Mouse (Mus musculus) heart, embryonic 14.5 days (tissue): ENCODE data around the gene Tspan9. TPM values are rescaled to one million over a fixed set of nuclear protein-coding genes. Genes with fewer than 3 reads are reported as not detected.

Source experiments
- ATAC-seq: fragments of 200-750 bp; cut with Nextera tagmentation; 2 replicates; pipeline ENCODE4 v1.8.0; 2017; ENCODE audit warnings: low read depth, moderate TSS enrichment; ENCODE audit not compliant: insufficient number of reproducible peaks, insufficient read depth, low FRiP score
- H3K27ac ChIP-seq, 2 experiments: fragments of 200-500 bp in 1 of 2; fragments of 300-500 bp in 1 of 2; sonication (generic) in 1 of 2; replicated peaks in 1 of 2; 2 replicates each; pipeline ENCODE4 v1.5.1; 2012 to 2014; ENCODE audit warnings: low read depth in 2 of 2, low read length in 2 of 2, control low read depth in 1 of 2, mild to moderate bottlenecking in 1 of 2, mixed read lengths in 1 of 2; ENCODE audit not compliant: control insufficient read depth in 1 of 2, insufficient read depth in 1 of 2
- H3K27me3 ChIP-seq: fragments of 300-500 bp; sonication (generic); 2 replicates; pipeline ENCODE4 v1.6.1; 2014; ENCODE audit warnings: mild to moderate bottlenecking, low read length, control low read depth; ENCODE audit not compliant: control insufficient read depth, insufficient read depth
- H3K36me3 ChIP-seq: fragments of 300-500 bp; sonication (generic); 2 replicates; pipeline ENCODE4 v1.6.1; 2014; ENCODE audit warnings: mild to moderate bottlenecking, control low read depth, low read length, mixed read lengths; ENCODE audit not compliant: control insufficient read depth, insufficient read depth
- H3K4me1 ChIP-seq, 2 experiments: fragments of 200-500 bp in 1 of 2; fragments of 300-500 bp in 1 of 2; sonication (generic) in 1 of 2; 2 replicates each; pipeline ENCODE4 v1.6.1; 2012 to 2014; ENCODE audit warnings: low read length in 2 of 2, control low read depth in 1 of 2, mixed read lengths in 1 of 2; ENCODE audit not compliant: control insufficient read depth in 2 of 2, insufficient read depth in 2 of 2
- H3K4me2 ChIP-seq: fragments of 300-500 bp; sonication (generic); 2 replicates; pipeline ENCODE4 v1.6.1; 2014; ENCODE audit warnings: mild to moderate bottlenecking, low read length
- H3K4me3 ChIP-seq, 2 experiments: fragments of 200-500 bp in 1 of 2; fragments of 300-500 bp in 1 of 2; sonication (generic) in 1 of 2; 2 replicates each; pipeline ENCODE4 v1.5.1; 2012 to 2014; ENCODE audit warnings: low read length in 2 of 2, mild to moderate bottlenecking in 2 of 2, control low read depth in 1 of 2, low read depth in 1 of 2, moderate library complexity in 1 of 2; ENCODE audit not compliant: control insufficient read depth in 1 of 2, insufficient read depth in 1 of 2
- H3K9ac ChIP-seq: fragments of 300-500 bp; sonication (generic); 2 replicates; pipeline ENCODE4 v1.6.1; 2014; ENCODE audit warnings: mild to moderate bottlenecking, low read length
- H3K9me3 ChIP-seq: fragments of 300-500 bp; sonication (generic); 2 replicates; pipeline ENCODE4 v1.6.1; 2016; ENCODE audit warnings: low read length, control low read depth; ENCODE audit not compliant: control insufficient read depth
- WGBS: fragments of 180-500 bp; shearing (Covaris S2); extraction: QIAGEN DNeasy Blood & Tissue Kit; methylation state at CpG from one replicate; pipeline ENCODE4 v1.1.7; 2014; 5-methylcytosine and 5-hydroxymethylcytosine counted together
- polyA plus RNA-seq: library from polyadenylated mRNA; unstranded; fragments of >200 nt; fragmentation: Nextera tagmentation; extraction: Ambion mirVana; gene quantifications from 2 replicates; pipeline ENCODE4 v1.2.1, GENCODE M21; 2014

Gene Tspan9
- polyA plus RNA-seq, 1 experiment from 2014 or later, result 143 TPM

DNA sequence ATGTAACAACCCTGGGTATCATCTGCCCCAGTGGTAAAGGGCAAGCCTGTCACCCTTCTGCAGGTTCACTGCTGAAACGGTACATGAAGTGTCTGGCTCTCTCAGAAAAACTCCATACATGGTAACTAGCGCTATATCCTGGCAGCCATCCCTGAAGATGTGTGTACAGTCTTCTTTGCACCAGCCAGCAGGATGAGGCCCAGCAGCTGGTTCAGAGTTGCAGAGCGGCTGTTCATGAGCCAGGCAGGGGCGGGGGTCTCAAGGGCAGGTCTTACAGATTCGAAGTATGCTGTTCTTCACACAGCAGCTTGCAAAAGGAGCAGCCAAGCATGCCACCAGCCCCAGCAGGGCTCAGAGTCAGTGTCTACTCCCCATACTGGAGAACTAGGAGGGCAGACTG lies 139.9 kb downstream of the Tspan9 start:
- H3K4me1 ChIP-seq, result peaks cover 45 to 68% of the 10 kb centered on the region in 2 experiments
- no peak overlapping the region for H3K4me3 ChIP-seq
- no peak overlapping the region for H3K4me2 ChIP-seq
- no peak for ATAC-seq
- peak overlapping the region; percentile 50 for H3K9ac ChIP-seq
- no peaks in the 10 kb centered on the region for H3K9me3 ChIP-seq
- H3K27ac ChIP-seq, result peak overlapping the region; percentile 22 to 51; a peak in 3 of 4 replicates
- 0 out of 2 replicates have a peak, but pooled peaks cover 2% of the 10 kb centered on the region for H3K36me3 ChIP-seq
- no peaks in the 10 kb centered on the region for H3K27me3 ChIP-seq
- WGBS, result 39% methylated on average over 5 of the region's 5 CpGs

DNA sequence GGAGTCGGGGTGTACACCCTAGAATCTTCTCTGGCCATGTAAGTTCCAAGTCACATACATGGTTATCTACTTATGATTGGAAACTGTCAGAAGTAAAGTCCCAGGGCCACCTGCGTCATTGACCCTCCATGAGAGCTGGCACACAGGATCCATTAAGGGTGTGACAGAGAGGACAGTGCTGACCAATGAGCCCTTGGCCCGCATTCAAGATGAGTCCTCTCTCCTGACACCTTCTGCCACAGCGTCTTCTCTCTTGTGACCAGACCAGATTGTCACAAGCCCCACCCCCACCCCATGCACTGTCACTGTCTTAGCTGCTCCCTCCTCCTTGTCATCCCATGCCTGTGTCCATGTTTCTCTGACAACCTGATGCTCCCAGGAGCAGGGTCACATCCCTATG lies 140.7 kb downstream of the Tspan9 start:
- H3K9me3 ChIP-seq, result no peaks in the 10 kb centered on the region
- H3K27ac ChIP-seq, result no peak overlapping the region
- 0 out of 2 replicates have a peak overlapping the region, but pooled peaks have one; percentile 34 for H3K9ac ChIP-seq
- peaks cover 7% of the 10 kb centered on the region; the same call in 1 of the 2 replicates for H3K36me3 ChIP-seq
- peaks cover 39 to 59% of the 10 kb centered on the region in 2 experiments for H3K4me1 ChIP-seq
- WGBS, result 70% methylated on average over 4 of the region's 4 CpGs
- no peaks in the 10 kb centered on the region for H3K27me3 ChIP-seq
- ATAC-seq, result no peak
- H3K4me2 ChIP-seq, result no peak overlapping the region
- no peak overlapping the region for H3K4me3 ChIP-seq

DNA sequence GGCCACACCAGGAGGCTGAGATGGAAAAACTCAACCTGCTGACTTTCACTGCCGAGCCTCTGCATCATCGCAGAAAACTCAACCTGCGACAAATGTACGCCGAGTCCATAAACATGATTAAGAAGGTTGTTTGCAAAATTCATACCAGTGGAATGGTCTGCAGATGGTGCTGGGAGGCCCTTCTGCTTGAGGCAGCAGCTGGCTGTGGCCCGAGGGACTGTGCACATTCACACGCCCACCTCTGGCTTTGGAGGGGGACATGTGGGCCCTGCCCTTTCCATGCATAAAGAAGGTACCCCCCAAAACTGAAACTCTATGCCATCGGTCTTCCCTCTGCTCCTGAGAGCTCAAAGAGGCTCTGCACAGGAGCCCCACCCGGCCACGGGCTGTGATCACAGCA lies 141.3 kb downstream of the Tspan9 start:
- H3K27ac ChIP-seq, result no peak overlapping the region
- ATAC-seq, result no peak
- no peak overlapping the region for H3K4me3 ChIP-seq
- H3K27me3 ChIP-seq, result no peaks in the 10 kb centered on the region
- H3K9me3 ChIP-seq, result no peaks in the 10 kb centered on the region
- 0 out of 2 replicates have a peak overlapping the region, but pooled peaks have one; percentile 34 for H3K9ac ChIP-seq
- H3K4me1 ChIP-seq, result peaks cover 35 to 53% of the 10 kb centered on the region in 2 experiments
- H3K36me3 ChIP-seq, result peaks cover 8% of the 10 kb centered on the region; the same call in 1 of the 2 replicates
- WGBS, result 73% methylated on average over 10 of the region's 10 CpGs
- no peak overlapping the region for H3K4me2 ChIP-seq

DNA sequence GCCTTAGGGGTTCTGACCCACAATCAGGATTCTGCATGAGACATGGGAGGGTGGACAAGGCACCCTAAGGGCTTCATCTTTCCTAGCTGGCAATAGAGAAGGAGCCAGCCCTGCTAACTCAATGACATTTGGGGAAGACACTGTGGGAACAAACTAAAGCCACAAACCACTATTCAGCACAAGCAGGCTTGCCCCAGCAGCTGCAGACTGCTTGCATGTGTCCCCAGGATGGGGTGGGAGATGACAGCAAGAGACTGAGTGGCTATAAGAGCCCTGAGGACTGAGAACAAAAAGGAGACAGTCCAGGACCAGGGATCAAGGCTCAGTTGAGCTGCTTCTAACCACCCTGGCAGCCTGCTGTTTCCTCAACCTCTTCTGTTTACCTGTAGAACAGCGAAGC lies 141.8 kb downstream of the Tspan9 start:
- Histone ChIP-seq H3K4me2 (no peak overlapping the region), H3K9ac (no peak overlapping the region), H3K36me3 (peaks cover 8% of the 10 kb centered on the region; the same call in 1 of the 2 replicates), H3K27ac (no peak overlapping the region), H3K27me3 (no peaks in the 10 kb centered on the region), H3K4me1 (peaks cover 34 to 48% of the 10 kb centered on the region in 2 experiments), H3K4me3 (no peak overlapping the region), H3K9me3 (no peaks in the 10 kb centered on the region)
- WGBS, result 92% methylated on average over 1 of the region's 1 CpGs
- ATAC-seq, result no peak

DNA sequence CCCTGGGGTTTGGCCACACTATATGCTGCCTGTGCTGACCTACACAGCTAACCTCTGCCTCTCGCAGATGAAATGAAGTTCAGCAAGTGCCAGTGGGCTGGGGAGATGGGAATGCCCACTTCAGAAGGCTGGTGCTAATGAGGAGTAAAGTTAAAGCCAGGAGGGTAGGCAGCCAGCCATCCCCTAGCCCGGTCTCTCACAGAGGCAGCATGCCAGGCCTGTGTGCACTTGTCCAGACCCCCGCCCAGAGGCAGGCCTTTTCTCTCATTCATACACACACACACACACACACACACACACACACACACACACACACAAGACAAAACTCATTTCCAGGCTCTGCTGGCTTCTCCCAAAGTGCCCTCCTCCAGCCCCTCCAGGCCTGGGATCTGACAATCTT lies 142.6 kb downstream of the Tspan9 start:
- Histone ChIP-seq H3K9me3 (no peaks in the 10 kb centered on the region), H3K27ac (no peak overlapping the region), H3K4me2 (no peak overlapping the region), H3K4me3 (no peak overlapping the region), H3K36me3 (peaks cover 8% of the 10 kb centered on the region; the same call in 1 of the 2 replicates), H3K27me3 (no peaks in the 10 kb centered on the region), H3K4me1 (peaks cover 26 to 41% of the 10 kb centered on the region in 2 experiments), H3K9ac (no peak overlapping the region)
- no peak for ATAC-seq
- WGBS, result 77% methylated on average over 3 of the region's 3 CpGs

DNA sequence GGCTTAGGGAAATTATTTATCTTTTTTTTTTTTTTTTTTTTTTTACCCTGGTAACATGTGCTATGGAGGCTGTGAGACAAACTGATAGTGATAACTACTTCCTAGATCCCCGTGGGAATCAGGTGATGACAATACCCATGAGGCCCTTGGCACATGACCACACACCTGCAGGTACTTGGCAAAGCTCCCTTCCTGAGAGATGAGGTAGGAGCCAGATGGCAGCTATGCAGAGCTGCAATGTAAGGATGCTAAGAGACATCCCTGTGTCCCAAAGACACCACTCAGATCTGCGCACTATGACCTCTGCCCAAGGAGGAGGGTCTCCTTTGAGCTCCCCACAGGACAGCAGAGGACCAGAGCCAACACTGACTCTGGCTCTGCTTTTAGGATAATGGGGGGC lies 144.3 kb downstream of the Tspan9 start:
- H3K27me3 ChIP-seq, result no peaks in the 10 kb centered on the region
- no peak overlapping the region for H3K27ac ChIP-seq
- no peak for ATAC-seq
- H3K4me1 ChIP-seq, result peaks cover 16 to 34% of the 10 kb centered on the region in 2 experiments
- H3K36me3 ChIP-seq, result peaks cover 8% of the 10 kb centered on the region; the same call in 1 of the 2 replicates
- H3K9me3 ChIP-seq, result no peaks in the 10 kb centered on the region
- no peak overlapping the region for H3K4me3 ChIP-seq
- H3K9ac ChIP-seq, result no peak overlapping the region
- WGBS, result 68% methylated on average over 2 of the region's 2 CpGs
- H3K4me2 ChIP-seq, result no peak overlapping the region

DNA sequence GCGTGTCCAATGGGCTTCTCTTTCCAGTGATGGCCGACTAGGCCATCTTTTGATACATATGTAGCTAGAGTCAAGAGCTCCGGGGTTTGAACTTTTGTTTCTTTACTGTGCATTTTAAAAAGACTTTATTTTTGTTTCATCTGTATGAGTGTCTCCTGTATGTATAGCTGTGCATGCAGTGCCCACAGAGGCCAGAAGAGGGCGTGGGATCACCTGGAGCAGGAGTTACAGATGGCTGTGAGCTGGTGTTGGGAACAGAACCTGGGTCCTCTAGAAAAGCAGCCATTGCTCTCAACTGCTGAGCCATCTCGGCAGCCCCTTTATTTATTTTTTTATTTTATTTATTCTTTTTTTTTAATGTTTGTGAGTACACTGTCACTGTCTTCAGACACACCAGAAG lies 146.5 kb downstream of the Tspan9 start:
- H3K4me1 ChIP-seq, result peaks cover 16 to 35% of the 10 kb centered on the region in 2 experiments
- H3K4me3 ChIP-seq, result no peak overlapping the region
- H3K9ac ChIP-seq, result no peak overlapping the region
- H3K9me3 ChIP-seq, result no peaks in the 10 kb centered on the region
- peaks cover 17% of the 10 kb centered on the region; the same call in 1 of the 2 replicates for H3K36me3 ChIP-seq
- no peak for ATAC-seq
- WGBS, result 81% methylated on average over 4 of the region's 5 CpGs
- no peaks in the 10 kb centered on the region for H3K27me3 ChIP-seq
- no peak overlapping the region for H3K27ac ChIP-seq
- no peak overlapping the region for H3K4me2 ChIP-seq

DNA sequence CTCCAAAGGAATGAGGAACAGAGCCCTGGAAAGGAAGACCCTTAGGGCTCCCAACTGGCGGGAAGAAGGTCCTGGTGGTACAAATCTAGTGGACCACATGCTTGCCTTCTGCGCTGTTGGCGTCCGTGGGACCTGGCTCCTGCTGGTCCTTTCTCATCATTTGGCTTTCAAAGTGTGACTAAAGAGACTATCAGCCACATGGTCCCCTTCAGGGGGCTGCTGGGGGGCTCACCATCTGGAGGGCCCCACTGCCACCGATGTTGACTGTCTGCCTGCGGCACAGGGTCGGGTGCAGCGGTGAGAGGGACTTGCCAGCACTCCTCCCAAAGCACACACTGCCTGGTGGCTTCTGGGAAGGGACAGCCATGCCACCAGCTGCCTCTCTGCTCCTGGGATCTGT lies 150.4 kb downstream of the Tspan9 start:
- WGBS, result 85% methylated on average over 8 of the region's 8 CpGs
- Histone ChIP-seq H3K4me3 (no peak overlapping the region), H3K36me3 (peaks cover 15% of the 10 kb centered on the region; the same call in 1 of the 2 replicates), H3K4me2 (no peak overlapping the region), H3K9me3 (no peaks in the 10 kb centered on the region), H3K4me1 (peaks cover 48 to 63% of the 10 kb centered on the region in 2 experiments), H3K27ac (no peak overlapping the region), H3K27me3 (no peaks in the 10 kb centered on the region), H3K9ac (no peak overlapping the region)
- no peak for ATAC-seq
